Mouse (Mus musculus): ENCODE data around the gene Gm28035. TPM values are rescaled to one million over a fixed set of nuclear protein-coding genes. Genes with fewer than 3 reads are reported as not detected.

Gene Gm28035
- total and polyA plus RNA-seq, 3 experiments, result 0.27 to 0.64 (median 0.36) TPM

- Histone ChIP-seq H3K4me2 (ENCODE audit: insufficient read depth, low read depth, poor library complexity, severe bottlenecking) (no peak overlapping the region), H3K9me3 (replicated peaks; ENCODE audit: low read length) (no peaks in the 10 kb centered on the region), H3K9ac (ENCODE audit: insufficient read depth, low read depth) (no peak overlapping the region), H3K27me3 (replicated peaks) (no peaks in the 10 kb centered on the region), H3K79me2 (replicated peaks; ENCODE audit: control insufficient read depth, extremely low read depth, insufficient read depth, poor library complexity, severe bottlenecking) (no peaks in the 10 kb centered on the region), H3K4me3 (replicated peaks in 1 of 3; ENCODE audit: low read depth in 2 of 3, low read length in 2 of 3, poor library complexity in 1 of 3) (no peak overlapping the region), H3K36me3 (replicated peaks in 1 of 2; ENCODE audit: control insufficient read depth in 1 of 2, insufficient read depth in 1 of 2, low read length in 1 of 2) (peaks cover 68 to 99% of the 10 kb centered on the region in 2 experiments), H3K4me1 (ENCODE audit: control insufficient read depth in 1 of 2, insufficient read depth in 2 of 2) (no peaks in the 10 kb centered on the region), H3K27ac (ENCODE audit: insufficient read depth, low read depth) (no peak overlapping the region)
- TF ChIP-seq JUN (IDR thresholded peaks at IDR 0.05; ENCODE audit: insufficient read depth, low read depth, low read length), result no peak
- TF ChIP-seq NRF1 (IDR thresholded peaks at IDR 0.05; ENCODE audit: low read depth, low read length), result no peak
- TF ChIP-seq UBTF (IDR thresholded peaks at IDR 0.05; ENCODE audit: low read depth, low read length), result no peak
- no peak for TF ChIP-seq USF1 (IDR thresholded peaks at IDR 0.05; ENCODE audit: low read depth, low read length)
- TF ChIP-seq CTCF (conservative IDR thresholded peaks at IDR 0.05 in 1 of 2, IDR thresholded peaks at IDR 0.05 in 1 of 2; ENCODE audit: low read depth in 2 of 2, low read length in 2 of 2), result no peak
- TF ChIP-seq USF2 (conservative IDR thresholded peaks at IDR 0.05; ENCODE audit: low read depth, low read length), result no peak
- no peak for TF ChIP-seq TBP (conservative IDR thresholded peaks at IDR 0.05; ENCODE audit: low read depth, low read length)
- TF ChIP-seq SMC3 (IDR thresholded peaks at IDR 0.05; ENCODE audit: low read depth, low read length), result no peak
- TF ChIP-seq IRF4 (IDR thresholded peaks at IDR 0.05; ENCODE audit: low read depth, low read length), result no peak
- in situ Hi-C loops (cut with MboI; ENCODE audit: low pct_ligation_motif_present, low pct_unique_long_range_greater_than_20kb, low sequenced_read_pairs) (no loop called here), dilution Hi-C loops (cut with MboI; ENCODE audit: extremely low pct_ligation_motif_present, extremely low pct_unique_long_range_greater_than_20kb, low sequenced_read_pairs) (no loop called here)
- DNase-seq (ENCODE audit: extremely low read depth), result no peak
These were observed 65.7 kb downstream of the Gm28035 start for GRCm38 (mm10) chr2:30306087-30306486.

- H3K36me3 ChIP-seq (replicated peaks in 1 of 2; ENCODE audit: control insufficient read depth in 1 of 2, insufficient read depth in 1 of 2, low read length in 1 of 2), result peaks cover 75 to 95% of the 10 kb centered on the region in 2 experiments
- TF ChIP-seq MYC (IDR thresholded peaks at IDR 0.05; ENCODE audit: low read depth, low read length), result no peak
- TF ChIP-seq ETS1 (conservative IDR thresholded peaks at IDR 0.05; ENCODE audit: low read depth, low read length), result no peak
- TF ChIP-seq CHD1 (IDR thresholded peaks at IDR 0.05; ENCODE audit: low read depth, low read length), result no peak
- no peak for TF ChIP-seq MXI1 (IDR thresholded peaks at IDR 0.05; ENCODE audit: low read depth, low read length)
- no peak for TF ChIP-seq ZKSCAN1 (IDR thresholded peaks at IDR 0.05; ENCODE audit: borderline replicate concordance, low read depth, low read length)
- no peak for TF ChIP-seq CHD2 (IDR thresholded peaks at IDR 0.05; ENCODE audit: low read length)
- no peak for TF ChIP-seq SIN3A (IDR thresholded peaks at IDR 0.05; ENCODE audit: low read length)
- TF ChIP-seq RAD21 (IDR thresholded peaks at IDR 0.05; ENCODE audit: low read depth, low read length), result no peak
- no peak for TF ChIP-seq TCF12 (IDR thresholded peaks at IDR 0.05; ENCODE audit: low read depth, low read length)
- TF ChIP-seq USF1 (IDR thresholded peaks at IDR 0.05; ENCODE audit: low read depth, low read length), result no peak
- TF ChIP-seq MAZ (IDR thresholded peaks at IDR 0.05; ENCODE audit: low read depth, low read length), result no peak
- no peak for TF ChIP-seq JUND (conservative IDR thresholded peaks at IDR 0.05; ENCODE audit: low read depth, low read length)
- H3K79me2 ChIP-seq (replicated peaks; ENCODE audit: control insufficient read depth, extremely low read depth, insufficient read depth, poor library complexity, severe bottlenecking), result no peaks in the 10 kb centered on the region
- H3K4me1 ChIP-seq (ENCODE audit: control insufficient read depth in 1 of 2, insufficient read depth in 2 of 2), result no peaks in the 10 kb centered on the region
- no peak overlapping the region for H3K4me3 ChIP-seq (replicated peaks in 1 of 3; ENCODE audit: low read depth in 2 of 3, low read length in 2 of 3, poor library complexity in 1 of 3)
- no peaks in the 10 kb centered on the region for H3K27me3 ChIP-seq (replicated peaks)
- dilution Hi-C loops (cut with MboI; ENCODE audit: extremely low pct_ligation_motif_present, extremely low pct_unique_long_range_greater_than_20kb, low sequenced_read_pairs), result no loop called here
- no peaks in the 10 kb centered on the region for H3K9me3 ChIP-seq (replicated peaks; ENCODE audit: low read length)
- no peak overlapping the region for H3K4me2 ChIP-seq (ENCODE audit: insufficient read depth, low read depth, poor library complexity, severe bottlenecking)
- DNase-seq (ENCODE audit: extremely low read depth), result no peak
- H3K27ac ChIP-seq (ENCODE audit: insufficient read depth, low read depth), result no peak overlapping the region
- H3K9ac ChIP-seq (ENCODE audit: insufficient read depth, low read depth), result no peak overlapping the region
- in situ Hi-C loops (cut with MboI; ENCODE audit: low pct_ligation_motif_present, low pct_unique_long_range_greater_than_20kb, low sequenced_read_pairs), result no loop called here
These were observed 69.0 kb downstream of the Gm28035 start for GRCm38 (mm10) chr2:30309351-30309750.
